Mouse (Mus musculus): ENCODE data around the gene Rgl1. TPM values are rescaled to one million over a fixed set of nuclear protein-coding genes. Genes with fewer than 3 reads are reported as not detected.

The Rgl1 gene
- polyA plus RNA-seq, 1 experiment from 2014 or later: 45.4 TPM

- H3K4me1 ChIP-seq (ENCODE audit: control insufficient read depth, insufficient read depth, low read length): peaks cover 21% of the 10 kb centered on the region
- no peaks in the 10 kb centered on the region; the same call in 1 of the 2 replicates for H3K36me3 ChIP-seq (ENCODE audit: control insufficient read depth, insufficient read depth, low read length)
- no peaks in the 10 kb centered on the region for H3K27me3 ChIP-seq (replicated peaks; ENCODE audit: control insufficient read depth, insufficient read depth, low read length)
- H3K4me2 ChIP-seq (ENCODE audit: low read depth, low read length): no peak overlapping the region
- peak overlapping the region; percentile 52; the same call in 1 of the 2 replicates for H3K27ac ChIP-seq (ENCODE audit: low read length)
- peak; percentile 36; the same call in 1 of the 2 replicates for ATAC-seq
- no peak overlapping the region for H3K4me3 ChIP-seq (ENCODE audit: low read length)
- no peaks in the 10 kb centered on the region for H3K9me3 ChIP-seq (ENCODE audit: control insufficient read depth, low read length)
- WGBS: 65% methylated on average over 13 of the region's 13 CpGs
- no peak overlapping the region for H3K9ac ChIP-seq (ENCODE audit: low read depth, low read length)
Observed at GRCm38 (mm10) chr1:152581127-152581905, 184.8 kb downstream of the Rgl1 start.

- Histone ChIP-seq H3K4me2 (ENCODE audit: low read depth, low read length) (no peak overlapping the region), H3K27ac (ENCODE audit: low read length) (no peak overlapping the region), H3K4me3 (ENCODE audit: low read length) (no peak overlapping the region), H3K36me3 (ENCODE audit: control insufficient read depth, insufficient read depth, low read length) (no peaks in the 10 kb centered on the region), H3K9me3 (ENCODE audit: control insufficient read depth, low read length) (no peaks in the 10 kb centered on the region), H3K27me3 (replicated peaks; ENCODE audit: control insufficient read depth, insufficient read depth, low read length) (no peaks in the 10 kb centered on the region), H3K4me1 (ENCODE audit: control insufficient read depth, insufficient read depth, low read length) (peaks cover 26% of the 10 kb centered on the region), H3K9ac (ENCODE audit: low read depth, low read length) (no peak overlapping the region)
- WGBS: 67% methylated on average over 5 of the region's 5 CpGs
- ATAC-seq: no peak
Observed at GRCm38 (mm10) chr1:152578944-152579343, 187.2 kb downstream of the Rgl1 start.

GRCm38 (mm10) chr1:152578108-152578721 lies 187.9 kb downstream of the Rgl1 start:
- Histone ChIP-seq H3K27ac (ENCODE audit: low read length) (no peak overlapping the region), H3K4me1 (ENCODE audit: control insufficient read depth, insufficient read depth, low read length) (peaks cover 32% of the 10 kb centered on the region), H3K9ac (ENCODE audit: low read depth, low read length) (no peak overlapping the region), H3K27me3 (replicated peaks; ENCODE audit: control insufficient read depth, insufficient read depth, low read length) (no peaks in the 10 kb centered on the region), H3K36me3 (ENCODE audit: control insufficient read depth, insufficient read depth, low read length) (no peaks in the 10 kb centered on the region), H3K9me3 (ENCODE audit: control insufficient read depth, low read length) (no peaks in the 10 kb centered on the region), H3K4me2 (ENCODE audit: low read depth, low read length) (no peak overlapping the region), H3K4me3 (ENCODE audit: low read length) (no peak overlapping the region)
- ATAC-seq: no peak
- 61% methylated on average over 19 of the region's 19 CpGs for WGBS

- no peak overlapping the region for H3K4me2 ChIP-seq (ENCODE audit: low read depth, low read length)
- no peaks in the 10 kb centered on the region for H3K9me3 ChIP-seq (ENCODE audit: control insufficient read depth, low read length)
- H3K4me3 ChIP-seq (ENCODE audit: low read length): no peak overlapping the region
- ATAC-seq: no peak
- H3K36me3 ChIP-seq (ENCODE audit: control insufficient read depth, insufficient read depth, low read length): no peaks in the 10 kb centered on the region
- H3K9ac ChIP-seq (ENCODE audit: low read depth, low read length): no peak overlapping the region
- no peaks in the 10 kb centered on the region for H3K27me3 ChIP-seq (replicated peaks; ENCODE audit: control insufficient read depth, insufficient read depth, low read length)
- H3K27ac ChIP-seq (ENCODE audit: low read length): no peak overlapping the region
- 43% methylated on average over 7 of the region's 7 CpGs for WGBS
- H3K4me1 ChIP-seq (ENCODE audit: control insufficient read depth, insufficient read depth, low read length): peaks cover 29% of the 10 kb centered on the region
Observed at GRCm38 (mm10) chr1:152576614-152577144, 189.5 kb downstream of the Rgl1 start.

- Histone ChIP-seq H3K27me3 (replicated peaks; ENCODE audit: control insufficient read depth, insufficient read depth, low read length) (no peaks in the 10 kb centered on the region), H3K4me2 (ENCODE audit: low read depth, low read length) (no peak overlapping the region), H3K36me3 (ENCODE audit: control insufficient read depth, insufficient read depth, low read length) (no peaks in the 10 kb centered on the region; the same call in 1 of the 2 replicates), H3K27ac (ENCODE audit: low read length) (no peak overlapping the region), H3K9ac (ENCODE audit: low read depth, low read length) (no peak overlapping the region), H3K4me3 (ENCODE audit: low read length) (no peak overlapping the region), H3K4me1 (ENCODE audit: control insufficient read depth, insufficient read depth, low read length) (peaks cover 26% of the 10 kb centered on the region), H3K9me3 (ENCODE audit: control insufficient read depth, low read length) (no peaks in the 10 kb centered on the region)
- WGBS: 81% methylated on average over 5 of the region's 5 CpGs
- ATAC-seq: no peak
Observed at GRCm38 (mm10) chr1:152575096-152575495, 191.1 kb downstream of the Rgl1 start.

- Histone ChIP-seq H3K36me3 (ENCODE audit: control insufficient read depth, insufficient read depth, low read length) (peaks cover 3% of the 10 kb centered on the region), H3K9ac (ENCODE audit: low read depth, low read length) (no peak overlapping the region), H3K4me3 (ENCODE audit: low read length) (no peak overlapping the region), H3K4me2 (ENCODE audit: low read depth, low read length) (no peak overlapping the region), H3K9me3 (ENCODE audit: control insufficient read depth, low read length) (no peaks in the 10 kb centered on the region), H3K4me1 (ENCODE audit: control insufficient read depth, insufficient read depth, low read length) (peaks cover 31% of the 10 kb centered on the region), H3K27ac (ENCODE audit: low read length) (no peak overlapping the region), H3K27me3 (replicated peaks; ENCODE audit: control insufficient read depth, insufficient read depth, low read length) (no peaks in the 10 kb centered on the region)
- 58% methylated on average over 8 of the region's 8 CpGs for WGBS
- peak; percentile 73 for ATAC-seq
Observed at GRCm38 (mm10) chr1:152573470-152574059, 192.6 kb downstream of the Rgl1 start.

GRCm38 (mm10) chr1:152572755-152573469 lies 193.2 kb downstream of the Rgl1 start:
- ATAC-seq: no peak
- Histone ChIP-seq H3K27me3 (replicated peaks; ENCODE audit: control insufficient read depth, insufficient read depth, low read length) (no peaks in the 10 kb centered on the region), H3K9ac (ENCODE audit: low read depth, low read length) (no peak overlapping the region), H3K4me2 (ENCODE audit: low read depth, low read length) (no peak overlapping the region), H3K9me3 (ENCODE audit: control insufficient read depth, low read length) (no peaks in the 10 kb centered on the region), H3K27ac (ENCODE audit: low read length) (no peak overlapping the region), H3K4me3 (ENCODE audit: low read length) (no peak overlapping the region), H3K4me1 (ENCODE audit: control insufficient read depth, insufficient read depth, low read length) (peaks cover 31% of the 10 kb centered on the region), H3K36me3 (ENCODE audit: control insufficient read depth, insufficient read depth, low read length) (peaks cover 3% of the 10 kb centered on the region)
- WGBS: 42% methylated on average over 7 of the region's 7 CpGs

GRCm38 (mm10) chr1:152571340-152571739 lies 194.8 kb downstream of the Rgl1 start:
- no peak for ATAC-seq
- Histone ChIP-seq H3K36me3 (ENCODE audit: control insufficient read depth, insufficient read depth, low read length) (peaks cover 3% of the 10 kb centered on the region), H3K4me3 (ENCODE audit: low read length) (no peak overlapping the region), H3K4me2 (ENCODE audit: low read depth, low read length) (no peak overlapping the region), H3K27ac (ENCODE audit: low read length) (no peak overlapping the region), H3K27me3 (replicated peaks; ENCODE audit: control insufficient read depth, insufficient read depth, low read length) (no peaks in the 10 kb centered on the region), H3K9me3 (ENCODE audit: control insufficient read depth, low read length) (no peaks in the 10 kb centered on the region), H3K9ac (ENCODE audit: low read depth, low read length) (no peak overlapping the region), H3K4me1 (ENCODE audit: control insufficient read depth, insufficient read depth, low read length) (peaks cover 24% of the 10 kb centered on the region)
- WGBS: 90% methylated on average over 14 of the region's 14 CpGs

GRCm38 (mm10) chr1:152570681-152571080 lies 195.5 kb downstream of the Rgl1 start:
- no peaks in the 10 kb centered on the region for H3K9me3 ChIP-seq (ENCODE audit: control insufficient read depth, low read length)
- ATAC-seq: no peak
- H3K27me3 ChIP-seq (replicated peaks; ENCODE audit: control insufficient read depth, insufficient read depth, low read length): no peaks in the 10 kb centered on the region
- H3K4me1 ChIP-seq (ENCODE audit: control insufficient read depth, insufficient read depth, low read length): peaks cover 24% of the 10 kb centered on the region
- H3K9ac ChIP-seq (ENCODE audit: low read depth, low read length): no peak overlapping the region
- WGBS: 77% methylated on average over 9 of the region's 9 CpGs
- H3K4me2 ChIP-seq (ENCODE audit: low read depth, low read length): no peak overlapping the region
- H3K36me3 ChIP-seq (ENCODE audit: control insufficient read depth, insufficient read depth, low read length): peaks cover 3% of the 10 kb centered on the region
- H3K27ac ChIP-seq (ENCODE audit: low read length): no peak overlapping the region
- no peak overlapping the region for H3K4me3 ChIP-seq (ENCODE audit: low read length)
